Mouse (Mus musculus) urinary bladder, postnatal 4 days (tissue): ENCODE measurements around the gene Thrap3.

ENCODE experiments used
- DNase-seq, 2 experiments: peaks; one replicate each; pipeline ENCODE4 v3.0.0; 2021 to 2022; ENCODE audit warnings: low spot score in 2 of 2

Gene Thrap3

DNA sequence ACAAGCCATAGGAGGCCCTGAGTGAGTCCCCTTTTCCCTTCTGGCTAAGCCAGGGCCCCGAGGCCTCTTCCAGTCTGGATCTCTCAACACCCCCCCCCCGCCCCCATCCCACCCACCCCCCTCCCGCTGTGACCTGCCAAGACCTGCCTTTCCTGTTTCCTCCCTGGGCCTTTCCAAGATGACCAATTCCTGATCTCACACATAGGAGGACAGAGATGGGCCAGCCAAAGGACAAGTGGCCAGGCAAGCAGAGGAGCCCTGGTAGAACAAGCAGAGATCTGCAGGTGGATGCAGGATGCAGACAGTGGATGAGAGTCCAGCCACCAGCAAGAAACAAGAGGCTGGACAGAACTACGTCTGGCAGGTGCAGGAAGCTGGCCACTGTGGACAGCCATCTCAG is 57.2 kb downstream of the Thrap3 start:
- no peak for DNase-seq

DNA sequence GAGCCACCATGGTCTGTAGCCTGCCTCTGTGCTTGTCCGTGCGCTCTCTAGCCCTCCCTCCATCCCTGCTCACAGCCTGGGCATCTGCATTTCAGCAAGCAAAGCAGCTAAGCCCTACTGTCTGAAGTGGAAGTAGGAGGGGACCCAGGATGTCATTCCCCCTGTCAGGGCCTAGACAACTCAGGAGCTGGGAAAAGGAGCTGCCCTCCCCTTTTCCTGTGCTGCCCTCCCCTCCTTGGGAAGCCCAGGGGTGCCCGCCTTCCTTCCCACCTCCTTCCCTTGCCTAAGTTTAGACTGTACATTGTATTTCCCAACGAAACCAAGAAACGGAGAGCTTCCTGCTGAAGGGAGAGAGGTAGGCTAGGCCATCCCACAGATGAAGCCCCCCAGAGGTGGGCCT is 61.5 kb downstream of the Thrap3 start:
- DNase-seq: no peak

DNA sequence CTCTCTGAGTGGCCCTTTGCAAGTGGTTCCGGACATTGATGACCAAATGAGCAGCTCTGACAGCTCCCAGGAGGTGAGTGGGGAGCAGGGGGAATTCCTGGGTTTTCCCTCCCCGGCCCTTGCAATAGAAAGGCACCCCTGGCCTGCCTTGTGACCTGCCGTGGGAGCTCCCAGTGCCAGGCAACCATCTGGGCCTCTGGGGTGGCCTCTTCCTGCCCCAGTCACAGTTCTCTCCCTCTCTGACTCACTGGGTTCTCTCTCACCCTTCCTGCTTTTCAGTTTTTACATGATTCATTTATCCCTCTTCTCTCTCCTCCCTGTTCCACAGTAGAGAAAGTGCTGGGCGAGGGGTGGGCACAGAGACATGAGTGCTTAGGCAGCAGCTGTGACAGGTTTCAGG is 64.8 kb downstream of the Thrap3 start:
- no peak for DNase-seq

DNA sequence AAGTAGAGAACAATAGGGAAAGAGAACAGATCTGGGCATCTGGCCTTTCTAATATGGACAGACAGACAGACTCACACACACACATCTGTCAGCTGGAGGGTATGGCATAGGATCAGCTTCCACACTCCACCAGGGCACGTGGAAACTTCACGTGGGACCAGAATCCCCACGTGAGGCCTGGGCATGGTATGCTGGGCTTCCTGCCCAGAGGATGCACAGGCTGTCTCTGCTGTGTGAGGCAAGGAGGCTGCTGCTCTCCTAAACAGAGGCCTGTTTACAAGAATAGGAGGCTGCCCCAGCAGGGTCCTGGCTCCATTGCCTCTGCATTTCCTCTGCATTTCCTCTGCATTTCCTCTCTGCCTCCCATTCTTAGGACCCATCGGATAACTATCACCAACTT is 67.9 kb downstream of the Thrap3 start:
- no peak for DNase-seq

DNA sequence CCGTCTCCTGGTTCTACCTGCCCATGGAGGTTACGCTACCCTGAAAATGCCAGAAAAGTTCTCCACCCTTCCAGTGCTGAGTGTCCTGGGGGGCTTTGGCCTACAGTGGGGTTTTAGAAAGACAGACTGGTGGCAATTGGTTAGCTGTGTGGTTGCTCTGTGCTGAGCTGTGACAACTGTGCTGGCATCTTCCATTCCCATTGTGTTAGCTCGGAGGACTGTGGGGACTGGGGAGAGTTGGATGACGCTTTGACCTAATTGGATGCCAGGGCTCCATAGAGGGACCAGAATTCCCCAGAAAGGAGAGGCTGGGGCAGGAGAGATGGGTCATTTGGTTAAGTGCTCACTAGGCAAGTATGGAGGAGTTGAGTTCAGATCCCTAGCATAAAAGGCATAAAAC is 68.3 kb downstream of the Thrap3 start:
- DNase-seq: no peak

DNA sequence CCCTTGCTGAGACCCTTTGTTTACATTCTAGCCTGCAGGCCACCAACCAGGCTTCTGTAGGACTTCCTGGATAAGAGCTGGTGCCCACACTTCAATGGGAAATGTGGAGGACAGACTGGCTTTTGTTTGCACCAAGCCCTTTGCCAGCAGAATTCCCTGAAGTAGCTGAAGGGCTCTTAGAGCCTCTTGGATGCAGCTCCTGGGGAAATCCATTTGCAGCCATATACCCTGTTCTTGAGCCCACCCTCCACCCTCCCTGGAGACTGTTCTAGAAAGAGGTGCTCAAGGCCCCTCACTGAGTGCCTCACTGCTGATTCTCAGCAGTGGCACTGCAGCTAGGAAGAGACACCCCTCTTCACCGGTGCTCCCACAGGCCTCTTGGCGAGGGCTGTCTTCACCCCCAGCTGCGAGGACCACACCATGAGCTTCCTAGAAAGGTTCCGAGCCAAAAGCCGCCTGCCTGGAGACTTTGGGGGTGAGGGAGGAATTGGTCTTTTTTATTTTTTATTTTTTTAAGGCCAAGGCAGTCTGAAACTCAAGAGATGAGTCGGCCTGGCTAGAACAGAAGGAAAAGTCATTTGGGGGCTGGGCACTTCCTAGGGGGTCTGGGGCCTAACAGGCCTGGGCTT is 69.8 kb downstream of the Thrap3 start:
- DNase-seq: no peak

DNA sequence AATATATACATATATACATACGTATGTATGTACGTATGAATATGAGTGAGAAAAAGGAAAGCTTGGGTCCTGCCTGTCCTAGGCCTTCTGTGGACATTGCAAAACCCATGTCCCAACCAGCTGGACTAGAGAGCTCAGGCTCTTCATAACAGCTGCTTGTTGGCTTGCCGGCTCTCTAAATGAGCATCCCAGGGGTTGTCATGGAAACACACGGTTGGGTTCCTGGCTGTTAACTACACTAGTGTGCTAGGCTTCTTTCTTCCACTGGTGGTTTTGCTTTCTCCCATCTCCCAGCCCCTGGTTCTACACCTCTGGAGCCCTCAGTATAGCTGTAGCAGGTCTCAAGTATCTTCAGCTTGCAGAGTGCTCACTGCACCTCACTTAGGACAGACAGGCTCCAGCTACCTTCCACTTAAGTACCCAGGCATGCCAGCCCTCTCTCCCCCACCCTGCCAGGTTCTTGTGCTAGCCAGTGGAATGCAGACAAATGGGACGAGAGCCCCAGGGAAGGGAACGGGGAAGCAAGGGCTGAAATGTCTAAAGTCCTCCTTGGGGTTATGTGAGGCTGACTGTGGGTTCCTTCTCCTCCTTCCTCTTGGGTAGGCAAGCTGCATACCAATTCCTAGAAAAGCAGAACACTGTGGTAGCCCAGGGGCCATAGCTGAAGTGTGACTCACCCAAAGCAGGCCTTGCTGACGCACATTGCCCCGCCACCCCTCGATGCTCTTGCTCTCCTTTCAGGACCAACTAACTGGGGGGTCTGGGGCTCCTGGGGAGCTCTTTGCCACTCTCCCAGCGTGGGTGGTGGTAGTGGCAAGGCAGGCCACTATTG is 71.1 kb downstream of the Thrap3 start:
- no peak for DNase-seq

DNA sequence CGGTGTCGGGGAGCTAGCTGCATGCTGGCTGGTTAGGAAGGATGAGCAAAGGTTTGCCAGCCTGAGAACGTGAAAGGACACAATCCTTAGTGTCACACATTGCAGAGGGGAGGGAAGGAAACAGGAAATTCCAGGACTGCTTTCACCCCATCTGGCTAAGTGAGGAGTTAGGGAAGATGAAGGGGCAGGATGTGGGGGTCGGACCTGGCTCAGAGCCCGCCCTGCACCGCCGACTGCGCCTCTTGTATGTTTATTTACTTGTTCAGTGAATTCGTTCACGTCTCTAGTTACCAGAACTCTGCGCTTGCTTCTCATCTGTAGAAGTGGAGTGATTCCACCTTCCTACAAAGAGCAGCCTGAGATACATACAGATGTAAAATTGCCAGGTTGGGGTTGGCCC is 72.1 kb downstream of the Thrap3 start:
- no peak for DNase-seq

DNA sequence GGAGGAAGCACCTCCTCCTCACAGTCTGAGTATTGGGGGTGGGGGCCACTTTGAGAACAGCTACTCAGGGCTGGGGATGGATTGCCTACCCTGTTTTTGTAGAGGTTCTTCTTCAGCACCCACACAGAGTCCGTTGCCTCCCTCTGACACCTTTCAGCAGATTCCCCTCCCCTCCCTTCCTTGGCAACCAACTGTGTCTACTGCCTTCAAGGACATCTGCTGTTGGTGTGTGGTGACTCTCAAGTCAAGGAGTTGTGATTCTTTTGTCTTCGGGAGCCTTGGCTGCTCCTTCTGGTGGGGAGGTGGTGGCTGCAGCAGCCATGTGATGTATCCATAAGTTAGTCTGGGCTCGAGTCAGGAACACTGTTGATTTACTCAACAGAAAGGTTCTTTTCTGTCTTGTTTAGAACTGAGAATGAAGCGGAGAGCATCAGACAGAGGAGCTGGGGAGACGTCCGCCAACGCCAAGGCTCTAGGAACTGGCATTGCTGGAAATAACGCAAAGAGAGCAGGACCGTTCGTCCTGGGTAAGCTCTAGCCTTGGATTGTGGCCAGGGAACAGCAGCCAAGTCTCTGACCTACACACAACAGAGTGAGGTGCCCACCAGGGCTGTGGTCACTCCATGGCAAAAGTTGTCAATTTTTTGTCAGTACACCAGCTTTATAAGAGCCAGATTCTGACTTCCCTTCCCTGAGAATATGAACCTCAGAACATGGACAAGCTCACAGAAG is 79.1 kb downstream of the Thrap3 start:
- DNase-seq: no peak

DNA sequence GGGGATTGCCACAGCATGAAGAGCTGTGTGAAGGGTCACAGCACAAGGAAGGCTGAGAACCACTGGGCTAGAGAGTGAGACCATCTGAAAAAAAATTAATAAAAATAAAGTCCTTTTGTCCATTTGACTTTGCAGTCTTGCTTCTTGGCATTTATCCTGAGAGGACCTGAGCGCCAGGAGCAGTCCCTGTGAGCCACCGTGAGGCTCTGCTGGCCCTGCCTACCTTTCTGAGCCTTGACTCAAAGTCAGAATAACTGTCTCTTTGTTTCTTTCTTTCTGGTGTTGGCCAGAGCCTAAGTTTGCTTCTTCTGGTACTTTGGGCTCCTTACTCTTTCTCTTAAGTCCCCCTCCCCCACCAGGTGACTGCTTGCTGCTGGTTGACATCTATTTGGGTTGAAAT is 82.1 kb downstream of the Thrap3 start:
- DNase-seq: no peak

DNA sequence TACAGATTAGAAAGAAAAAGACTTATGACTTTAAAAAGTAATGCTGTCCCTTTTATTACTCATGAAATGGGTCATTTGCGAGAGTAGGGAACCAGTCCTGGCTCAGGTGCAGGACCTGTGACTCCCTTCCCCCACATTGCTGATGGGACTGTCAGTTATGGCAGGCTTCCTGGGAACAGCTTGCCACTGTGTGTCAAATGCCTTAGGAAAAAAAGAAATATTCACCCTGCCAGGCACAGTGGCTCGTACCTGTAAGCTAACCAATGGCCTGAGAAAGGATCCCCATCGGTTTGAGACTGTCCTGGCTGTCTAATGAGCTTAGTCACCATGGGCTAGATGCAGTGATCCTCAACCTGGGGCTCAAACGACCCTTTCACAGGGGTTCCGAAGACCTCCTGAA is 82.5 kb downstream of the Thrap3 start:
- DNase-seq: no peak

DNA sequence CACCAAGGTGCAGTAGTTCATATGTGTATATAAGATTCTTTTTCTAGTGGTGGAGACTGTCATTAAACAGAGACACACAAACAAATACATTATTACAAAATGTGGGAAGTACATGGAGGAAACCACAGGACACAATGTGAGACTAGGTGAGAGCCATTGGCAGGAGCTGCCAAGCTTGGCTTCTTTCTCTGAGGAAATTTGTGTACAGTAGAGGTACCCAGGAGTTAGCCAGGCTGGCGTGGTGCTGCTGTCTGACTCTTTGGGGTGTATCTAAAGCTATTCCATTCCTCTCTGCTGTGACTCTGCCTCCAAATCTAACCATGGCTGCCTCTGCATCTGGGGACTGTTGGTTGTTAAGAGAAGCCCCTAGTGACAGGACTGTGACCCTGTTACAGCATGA is 83.5 kb downstream of the Thrap3 start:
- no peak for DNase-seq

DNA sequence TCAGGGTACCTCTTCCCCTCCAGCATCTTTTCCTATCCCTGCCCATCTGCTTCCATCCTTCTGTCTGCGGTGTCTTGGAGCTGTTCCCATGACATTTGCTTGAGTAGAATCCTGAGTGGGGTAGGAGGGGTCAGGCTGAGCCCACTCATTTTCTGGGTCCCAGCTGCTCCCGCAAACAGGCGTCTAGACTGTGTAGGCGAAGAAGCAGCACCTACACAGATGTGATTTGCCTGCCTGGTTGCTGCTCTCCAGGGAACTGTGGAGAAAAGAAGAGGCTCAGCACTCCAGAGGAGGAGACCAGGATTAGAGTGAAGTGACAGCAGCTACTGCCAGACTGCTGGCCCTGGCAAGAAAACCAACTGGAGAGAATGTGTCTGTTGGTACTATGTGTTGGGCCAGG is 83.9 kb downstream of the Thrap3 start:
- DNase-seq: no peak

DNA sequence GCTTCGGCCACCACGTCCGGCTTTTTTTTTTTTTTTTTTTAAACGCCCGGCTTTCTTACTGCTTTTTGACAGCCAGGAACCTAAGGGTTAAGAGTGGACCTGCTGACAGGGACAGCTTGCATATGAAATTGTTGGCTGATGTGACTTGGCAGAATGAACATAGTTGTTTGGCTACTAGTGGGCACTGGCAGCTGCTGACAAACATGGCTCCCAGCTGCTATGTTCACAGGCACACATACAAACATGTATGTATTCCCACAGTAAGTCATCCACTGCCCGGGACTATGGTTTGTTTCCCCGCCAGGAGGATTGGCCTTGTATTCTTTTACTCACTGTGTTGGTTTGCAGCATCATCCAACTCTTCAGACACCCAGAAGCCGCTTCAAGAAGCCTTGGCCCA is 85.4 kb downstream of the Thrap3 start:
- no peak for DNase-seq

DNA sequence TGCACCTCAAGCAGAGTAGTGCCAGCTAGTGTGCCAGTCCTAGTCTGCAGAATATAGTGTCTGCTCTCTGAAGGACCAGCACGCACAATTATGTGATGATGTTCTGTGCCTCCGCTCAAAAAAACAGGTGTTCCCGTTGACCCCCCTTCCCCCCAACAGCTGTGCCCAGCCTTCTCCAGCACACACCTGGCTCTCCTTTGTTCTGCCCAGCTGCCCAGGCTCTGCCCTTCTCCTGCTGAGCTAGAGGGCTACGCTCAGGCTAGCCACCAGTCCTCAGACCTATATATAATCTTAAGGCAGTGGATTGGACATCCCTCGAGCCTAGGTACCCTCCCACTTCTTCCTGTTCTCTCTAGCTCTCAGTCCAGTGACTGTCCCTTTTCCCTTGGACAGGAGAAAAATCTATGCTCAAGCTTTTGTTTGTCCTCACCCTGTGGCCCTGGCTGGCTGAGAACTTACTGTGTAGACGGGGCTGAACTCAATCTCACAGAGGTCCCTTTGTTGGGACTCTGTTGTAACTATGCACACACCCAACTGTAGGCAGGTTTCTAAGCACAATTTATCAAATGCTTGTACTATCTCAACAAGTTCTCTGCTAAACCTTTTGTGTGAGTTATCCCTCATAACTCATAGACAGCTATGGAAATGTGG is 86.6 kb downstream of the Thrap3 start:
- DNase-seq: no peak

DNA sequence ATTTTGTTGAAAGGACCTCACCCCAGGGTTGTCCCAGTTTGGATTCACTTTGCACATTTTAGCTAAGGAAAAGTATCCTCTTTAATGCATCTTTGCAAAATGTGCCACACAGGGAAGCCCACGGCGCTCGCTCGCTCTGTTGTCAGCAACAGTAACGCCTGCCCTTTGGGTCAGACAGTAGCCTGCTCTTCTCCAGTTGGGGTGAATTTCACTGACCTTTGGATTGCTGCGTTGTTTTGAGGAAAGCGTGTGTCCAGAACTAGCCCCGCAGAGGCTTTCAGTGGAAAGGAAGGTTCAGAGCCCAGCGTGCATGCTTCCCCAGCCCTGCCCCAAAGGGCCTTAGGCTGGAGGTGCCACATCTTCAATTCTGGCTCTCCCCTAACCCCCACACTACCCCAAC is 87.1 kb downstream of the Thrap3 start:
- DNase-seq: no peak
